Mouse (Mus musculus): ENCODE data around the gene Dclk1.
"Not testable (repeated sequence)": the region's sequence is repeated elsewhere in the genome, so short reads cannot be mapped to it uniquely, and the experiment has no call there.

The Dclk1 gene

GRCm38 (mm10) chr3:55241730-55242421 is at the start of gene Dclk1:
Dclk1 (plus strand) TSS chr3:55242364.
- DNase-seq (ENCODE audit: low spot score in 2 of 2): no peak

GRCm38 (mm10) chr3:55193351-55193750 is 48.8 kb upstream of the Dclk1 start:
- no peak for DNase-seq (ENCODE audit: low spot score in 2 of 2)

DNA sequence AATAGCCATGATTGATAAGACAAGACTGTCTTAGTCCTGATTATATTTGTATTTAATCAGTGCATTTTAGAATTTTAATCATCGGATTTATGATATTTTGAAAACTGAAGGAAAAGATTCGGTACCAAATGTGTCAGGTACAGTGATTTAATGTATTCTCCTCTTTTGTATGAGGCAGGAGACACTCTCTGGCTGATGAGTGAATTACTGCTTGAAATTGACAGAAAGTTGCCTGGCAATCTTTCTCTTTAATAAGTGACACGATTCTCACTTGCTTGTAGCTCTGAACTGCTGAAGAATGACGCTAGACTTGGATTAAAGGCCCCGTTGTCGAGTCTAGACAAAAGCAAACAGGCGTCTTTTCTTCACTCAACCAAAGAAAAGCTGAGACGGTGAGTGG is 47.4 kb upstream of the Dclk1 start:
- no peak for DNase-seq (ENCODE audit: low spot score in 2 of 2)

DNA sequence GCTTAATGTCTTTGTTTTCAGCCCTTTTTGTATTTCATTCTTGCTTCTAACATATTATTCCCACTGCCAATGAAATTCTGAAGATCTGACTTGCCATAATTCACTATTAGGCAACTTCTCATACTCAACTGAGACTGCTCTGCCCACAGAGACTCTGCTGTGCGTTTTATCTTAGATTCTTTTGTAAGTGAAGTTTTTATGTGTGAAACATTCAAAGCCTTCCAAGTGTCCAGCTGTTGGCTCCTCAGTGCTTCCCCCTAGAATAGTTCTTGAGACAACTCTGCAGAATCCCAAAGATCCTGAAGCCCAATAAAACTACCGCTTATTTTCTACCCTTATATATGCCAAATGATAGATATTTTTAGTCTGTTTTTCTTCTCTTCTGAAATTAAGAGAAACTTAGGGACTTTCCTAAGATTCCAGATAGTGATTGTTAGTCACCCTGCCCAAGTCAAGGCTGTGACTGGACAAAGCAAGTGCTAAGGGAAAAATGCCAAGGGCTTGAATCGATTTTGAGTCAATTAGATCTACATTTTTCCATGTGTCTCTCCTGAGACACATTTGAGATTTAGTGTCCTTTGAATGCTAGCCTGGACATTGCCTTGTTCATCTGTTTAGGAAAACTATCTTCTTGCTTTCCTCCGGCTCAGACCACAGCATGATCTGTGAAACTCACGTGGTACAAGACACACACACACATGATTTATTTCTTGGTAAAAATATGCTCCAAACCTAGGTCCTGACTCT is 46.4 kb upstream of the Dclk1 start:
- no peak for DNase-seq (ENCODE audit: low spot score in 2 of 2)

GRCm38 (mm10) chr3:55196328-55196710 is 45.8 kb upstream of the Dclk1 start:
- no peak for DNase-seq (ENCODE audit: low spot score in 2 of 2)

DNA sequence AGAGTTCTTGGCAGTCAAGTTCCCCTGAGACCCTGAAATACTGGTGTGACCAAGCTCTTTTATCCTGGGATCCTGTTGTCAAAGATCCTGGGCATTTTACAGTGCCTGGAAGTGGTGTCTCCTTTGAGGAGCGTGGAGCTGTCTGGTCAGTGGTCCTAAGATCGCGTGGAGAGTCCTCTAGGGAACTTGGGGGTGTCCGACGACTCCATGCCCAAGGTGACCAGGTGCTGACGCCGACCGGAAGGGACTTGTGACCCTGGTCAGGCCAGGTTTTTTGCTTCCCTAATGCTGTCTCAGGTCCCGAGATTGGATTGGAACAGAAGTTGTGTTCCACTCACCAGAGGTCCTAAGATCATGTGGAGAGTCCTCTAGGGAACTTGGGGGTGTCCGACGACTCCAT is 38.5 kb upstream of the Dclk1 start:
- not testable (repeated sequence) for DNase-seq (ENCODE audit: low spot score in 2 of 2)

- DNase-seq (ENCODE audit: low spot score in 2 of 2): no peak
Observed at GRCm38 (mm10) chr3:55206413-55206812, 35.8 kb upstream of the Dclk1 start.

GRCm38 (mm10) chr3:55207665-55208064 is 34.5 kb upstream of the Dclk1 start:
- DNase-seq (ENCODE audit: low spot score in 2 of 2): no peak

GRCm38 (mm10) chr3:55212254-55212653 is 29.9 kb upstream of the Dclk1 start:
- no peak for DNase-seq (ENCODE audit: low spot score in 2 of 2)

DNA sequence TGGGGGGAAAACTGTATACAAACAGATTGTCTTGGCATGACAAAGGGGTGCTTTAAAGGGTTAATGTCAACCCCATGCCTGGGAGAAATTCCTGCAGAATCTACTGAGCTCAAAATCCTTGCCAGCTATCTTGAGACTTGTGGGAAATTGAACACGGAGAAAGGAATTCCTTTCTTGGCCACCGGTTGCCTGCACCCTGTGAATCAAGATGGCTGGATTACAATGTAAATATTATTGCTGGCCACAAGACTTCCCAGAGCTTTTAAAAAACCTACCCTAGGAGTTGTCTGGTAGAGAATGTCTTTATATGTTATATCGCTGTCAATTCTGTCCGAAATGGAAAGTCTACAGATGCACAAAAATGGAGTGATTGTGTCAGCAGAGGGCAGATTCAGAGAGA is 28.4 kb upstream of the Dclk1 start:
- no peak for DNase-seq (ENCODE audit: low spot score in 2 of 2)

- no peak for DNase-seq (ENCODE audit: low spot score in 2 of 2)
Observed at GRCm38 (mm10) chr3:55214413-55214812, 27.8 kb upstream of the Dclk1 start.

DNA sequence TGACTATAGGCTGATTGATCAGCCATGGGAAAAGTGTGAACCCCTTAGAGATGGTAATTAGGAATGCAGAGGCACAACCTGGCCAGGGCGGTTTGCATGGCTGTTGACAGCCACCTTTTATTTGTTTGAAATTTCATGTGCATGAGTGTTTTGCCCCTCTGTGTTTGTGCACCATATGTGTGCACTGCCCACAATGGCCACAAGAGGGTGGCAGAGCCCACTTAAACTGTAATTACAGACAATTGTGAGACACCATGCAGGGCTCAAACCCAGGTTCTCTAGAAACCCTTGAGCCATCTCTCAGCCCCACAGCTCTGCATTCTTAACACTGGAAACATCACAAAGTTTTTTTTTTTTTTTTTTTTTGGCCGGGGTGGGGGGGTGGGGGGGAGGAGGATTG is 19.7 kb upstream of the Dclk1 start:
- DNase-seq (ENCODE audit: low spot score in 2 of 2): no peak

DNA sequence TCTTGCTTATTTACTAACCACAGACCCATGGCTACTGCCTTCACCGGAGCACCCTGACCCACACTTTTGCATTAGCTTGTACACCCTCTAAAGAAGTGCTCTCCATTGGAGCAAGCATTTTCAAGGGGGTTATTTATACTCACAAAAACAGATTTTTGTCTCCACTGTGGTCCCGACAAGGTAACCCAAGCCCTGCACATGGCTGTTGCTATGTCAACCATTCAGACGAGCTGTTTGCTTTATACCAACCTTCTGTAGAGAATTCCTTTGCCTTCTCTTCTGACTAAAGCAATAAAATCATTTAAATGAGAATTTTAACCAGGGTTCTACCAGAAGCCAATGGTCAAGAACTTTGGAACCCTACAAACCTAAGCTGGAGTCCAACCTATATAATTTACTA is 18.3 kb upstream of the Dclk1 start:
- DNase-seq (ENCODE audit: low spot score in 2 of 2): no peak

GRCm38 (mm10) chr3:55226501-55227213 is 15.5 kb upstream of the Dclk1 start:
- DNase-seq (ENCODE audit: low spot score in 2 of 2): no peak

DNA sequence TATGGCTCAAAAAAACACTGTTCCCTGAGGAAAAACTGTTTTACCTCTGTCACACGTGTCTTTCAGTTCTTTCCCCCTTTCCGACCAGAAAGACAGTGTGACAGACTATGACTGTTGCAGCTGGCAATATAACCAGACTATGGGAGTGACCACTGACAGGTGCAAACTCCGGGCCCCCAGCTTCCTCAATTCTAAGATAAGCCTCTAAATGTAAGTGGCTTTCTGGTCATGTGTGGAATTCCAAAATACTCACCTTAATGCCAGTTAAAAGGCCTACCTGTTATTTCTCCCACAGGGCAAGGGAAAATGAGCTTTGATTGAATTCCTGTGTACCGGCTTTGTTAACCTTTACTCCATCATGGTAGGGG is 15.0 kb upstream of the Dclk1 start:
- no peak for DNase-seq (ENCODE audit: low spot score in 2 of 2)

GRCm38 (mm10) chr3:55242422-55243055 is 375 bp downstream of the Dclk1 start:
- DNase-seq (ENCODE audit: low spot score in 2 of 2): peak in 1 of 2 experiments; percentile 84

DNA sequence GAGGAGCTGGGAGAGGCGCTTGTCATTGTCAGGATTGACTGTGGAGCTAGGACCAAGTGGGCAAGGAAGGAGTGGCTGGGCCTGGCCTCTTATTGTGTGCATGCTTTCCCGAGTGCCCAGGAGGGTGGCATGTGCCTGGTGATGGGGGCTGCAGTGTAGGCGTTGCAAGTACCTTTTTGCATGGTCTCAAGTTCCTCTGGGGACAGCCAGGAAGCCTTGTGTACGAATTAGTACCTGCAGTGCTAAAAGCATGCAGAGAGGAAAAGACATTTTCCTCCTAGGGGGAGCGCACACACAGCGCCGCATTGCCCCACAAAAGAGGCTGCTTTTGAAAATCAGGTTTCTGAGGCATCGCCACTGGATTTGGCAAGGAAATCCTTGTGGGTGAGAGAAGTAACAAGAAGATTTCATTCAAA is 900 bp downstream of the Dclk1 start:
- DNase-seq (ENCODE audit: low spot score in 2 of 2): peak in 1 of 2 experiments; percentile 57

- peak in 1 of 2 experiments; percentile 62 for DNase-seq (ENCODE audit: low spot score in 2 of 2)
Observed at GRCm38 (mm10) chr3:55244087-55244486, 1.9 kb downstream of the Dclk1 start.

DNA sequence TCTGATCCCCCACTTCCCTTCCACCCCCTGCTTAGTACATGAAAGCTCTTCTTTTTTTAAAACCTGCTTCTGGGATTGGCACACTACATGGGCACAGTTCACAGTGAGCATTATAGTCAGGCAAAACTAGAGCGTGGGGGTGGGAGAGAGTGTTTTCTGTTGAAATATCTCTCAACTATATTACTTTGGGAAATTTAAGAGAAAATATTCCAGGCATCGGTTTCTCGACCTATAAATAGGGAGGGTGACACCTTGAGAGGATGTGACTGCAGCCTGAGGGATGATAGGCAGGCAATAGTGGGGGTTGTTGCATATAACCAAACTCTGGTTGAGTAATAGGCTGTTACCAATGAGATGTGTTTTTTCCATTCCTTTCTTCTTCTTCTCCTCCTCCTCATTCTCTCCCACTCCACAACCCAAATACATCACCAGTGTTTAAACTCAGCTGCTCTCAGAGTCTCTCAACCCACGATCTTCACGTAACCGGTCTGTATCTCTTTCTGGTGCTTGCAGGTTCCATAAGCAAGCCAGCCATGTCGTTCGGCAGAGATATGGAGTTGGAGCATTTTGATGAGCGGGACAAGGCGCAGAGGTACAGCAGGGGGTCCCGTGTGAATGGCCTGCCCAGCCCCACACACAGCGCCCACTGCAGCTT is 4.6 kb downstream of the Dclk1 start:
- DNase-seq (ENCODE audit: low spot score in 2 of 2): peak in 1 of 2 experiments; percentile 60

DNA sequence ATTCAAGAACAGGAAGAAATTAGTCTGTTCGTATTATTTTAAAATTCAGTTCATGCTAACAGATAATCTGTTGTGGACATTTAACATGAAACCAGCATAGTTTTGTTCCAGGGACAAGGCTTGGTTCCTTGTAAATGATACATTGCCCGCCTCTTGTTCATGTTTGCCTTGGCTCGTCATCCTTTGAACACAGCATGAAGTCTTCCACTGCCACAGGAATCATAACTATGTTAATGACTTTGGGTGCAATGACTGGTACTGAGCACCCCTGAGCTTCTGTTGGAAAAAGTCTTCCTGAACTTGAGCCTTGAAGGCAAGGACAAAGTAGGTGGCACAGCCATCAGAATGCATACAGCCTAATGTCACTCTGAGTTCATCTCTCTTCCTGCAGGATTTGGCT is 5.9 kb downstream of the Dclk1 start:
- DNase-seq (ENCODE audit: low spot score in 2 of 2): no peak

DNA sequence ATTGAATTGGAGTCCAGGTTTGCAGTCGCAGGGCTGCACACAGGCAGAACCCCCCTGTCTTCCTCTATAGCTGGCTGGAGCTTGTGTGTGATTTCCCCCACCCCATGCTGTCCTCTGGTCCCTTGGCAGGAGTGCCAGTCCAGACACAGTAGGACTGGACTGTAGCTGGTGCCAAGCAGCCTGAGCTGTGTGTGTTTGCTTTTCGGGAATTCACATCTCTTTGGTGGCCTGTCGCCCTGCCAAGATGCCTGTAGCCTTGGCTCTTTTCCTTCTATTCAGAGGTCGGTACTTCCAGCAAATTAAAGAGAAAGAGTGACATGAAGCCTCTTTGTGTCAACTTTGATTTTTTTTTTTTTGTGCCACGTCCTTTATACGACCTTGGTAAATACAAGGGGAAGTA is 6.3 kb downstream of the Dclk1 start:
- DNase-seq (ENCODE audit: low spot score in 2 of 2): peak in 1 of 2 experiments; percentile 66

DNA sequence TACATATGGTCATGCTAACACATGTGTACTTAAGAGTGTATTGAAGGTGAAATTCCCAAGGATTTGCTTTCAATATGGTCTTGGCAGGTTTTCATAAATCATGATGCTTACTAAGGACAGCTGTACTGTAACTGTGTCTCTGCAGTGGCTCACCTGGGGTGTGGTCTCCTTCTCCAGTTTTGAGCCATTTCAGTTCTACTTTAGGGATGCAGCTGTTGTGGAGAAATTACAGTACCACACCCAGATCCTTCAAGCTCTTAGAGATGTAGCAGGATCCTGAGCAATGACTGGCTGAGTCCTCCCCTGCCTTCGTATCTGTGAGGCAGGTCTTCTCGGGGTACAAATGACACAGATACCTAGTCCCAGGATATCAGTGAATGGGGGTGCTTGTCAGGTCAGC is 8.5 kb downstream of the Dclk1 start:
- DNase-seq (ENCODE audit: low spot score in 2 of 2): no peak
